Mouse (Mus musculus): ENCODE measurements around the gene Hypk. TPM values are rescaled to one million over a fixed set of nuclear protein-coding genes. Genes with fewer than 3 reads are reported as not detected.

Gene Hypk
- total RNA-seq (2021): 10 to 100 TPM; 20.3 to 22.6 TPM

DNA sequence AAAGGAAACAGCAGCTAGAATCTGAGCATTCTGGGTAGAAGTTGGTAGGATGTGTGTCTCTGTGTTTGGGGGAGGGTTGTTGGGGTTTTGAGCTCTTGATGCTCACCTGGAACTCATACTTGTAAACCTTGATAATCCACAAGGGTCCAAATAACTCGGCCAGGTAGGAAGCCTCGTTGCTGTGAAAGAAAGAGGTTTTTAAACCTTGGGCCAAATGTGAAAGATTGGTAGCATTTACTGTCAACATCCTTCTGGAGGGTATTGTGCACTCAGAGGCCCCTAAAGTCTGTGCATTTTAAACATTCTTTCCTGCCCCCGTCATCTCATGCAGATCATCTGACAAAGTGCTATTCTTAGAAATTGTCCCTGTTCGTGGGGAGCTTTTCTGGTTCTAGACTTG is at the start of gene Hypk:
TSS of gene Hypk (plus strand) at position 301 of the 400 bp plus-strand sequence.
- intact Hi-C loops (cut with DNase I): no loop called here
- DNase-seq (ENCODE audit: low spot score in 2 of 2): no peak

DNA sequence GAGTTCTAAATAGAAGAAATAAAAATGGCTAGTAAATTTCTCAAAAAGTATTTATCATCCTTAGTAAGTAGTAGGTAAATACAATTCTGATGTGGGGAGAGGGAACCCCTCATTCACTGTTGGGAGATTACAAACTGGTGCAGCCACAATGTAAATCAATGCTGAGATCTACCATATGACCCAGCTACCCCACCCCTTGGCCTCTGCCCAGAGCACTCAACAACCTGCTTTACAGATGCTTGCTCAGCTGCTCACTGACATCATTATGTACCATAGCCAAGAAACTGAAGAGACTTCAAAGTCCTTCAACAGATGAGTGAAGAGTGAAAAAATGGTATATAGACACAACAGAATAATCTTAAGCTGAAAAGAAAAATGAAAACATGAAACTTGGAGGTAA is 49.8 kb upstream of the Hypk start:
- intact Hi-C loops (cut with DNase I): no loop called here
- no peak for DNase-seq (ENCODE audit: low spot score in 2 of 2)

DNA sequence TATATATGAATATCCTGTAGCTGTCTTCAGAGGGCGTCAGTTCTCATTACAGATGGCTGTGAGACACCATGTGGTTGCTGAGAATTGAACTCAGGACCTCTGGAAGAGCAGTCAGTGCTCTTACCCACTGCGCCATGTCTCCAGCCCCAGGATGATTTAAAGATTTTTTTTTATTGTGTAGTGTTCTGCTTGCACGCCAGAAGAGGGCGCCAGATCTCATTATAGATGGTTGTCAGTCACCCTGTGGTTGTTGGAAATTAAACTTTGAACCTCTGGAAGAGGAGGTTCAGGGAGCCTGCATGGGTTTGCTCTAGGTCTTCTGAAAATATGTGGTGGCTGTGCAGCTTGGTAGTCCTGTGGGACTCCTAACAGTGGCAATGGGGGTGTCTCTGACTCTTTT is 44.9 kb upstream of the Hypk start:
- DNase-seq (ENCODE audit: low spot score in 2 of 2): no peak
- intact Hi-C loops (cut with DNase I): no loop called here

DNA sequence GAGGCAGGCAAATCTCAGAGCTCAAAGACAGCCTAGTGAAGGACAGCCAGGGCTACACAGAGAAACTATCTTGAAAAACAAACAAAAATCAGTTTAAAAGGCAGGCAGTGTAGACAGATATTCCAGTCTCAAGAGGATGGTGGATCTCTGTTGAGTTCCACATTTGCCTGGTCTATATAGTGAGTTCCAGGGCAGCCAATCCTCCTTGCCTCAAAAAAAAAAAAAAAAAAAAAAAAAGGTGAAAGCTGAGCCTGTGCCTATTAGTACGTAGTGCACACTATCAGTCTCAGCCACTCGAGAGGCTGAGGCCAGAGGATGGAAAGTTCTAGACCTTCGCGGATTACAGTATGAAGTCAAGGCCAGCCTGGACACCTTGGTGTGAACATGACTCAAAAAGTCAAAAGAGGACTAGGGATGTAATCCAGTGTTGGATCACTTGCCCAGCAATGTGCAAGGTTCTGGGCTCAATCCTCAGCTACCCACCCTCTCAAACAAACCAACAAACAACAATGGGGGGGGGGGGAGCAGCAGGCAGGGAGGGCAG is 40.2 kb upstream of the Hypk start:
- no peak for DNase-seq (ENCODE audit: low spot score in 2 of 2)
- intact Hi-C loops (cut with DNase I): loop anchor here (5.0 kb wide), 1 partner anchor 34 kb away; the partner anchor contains the start of gene Serf2

DNA sequence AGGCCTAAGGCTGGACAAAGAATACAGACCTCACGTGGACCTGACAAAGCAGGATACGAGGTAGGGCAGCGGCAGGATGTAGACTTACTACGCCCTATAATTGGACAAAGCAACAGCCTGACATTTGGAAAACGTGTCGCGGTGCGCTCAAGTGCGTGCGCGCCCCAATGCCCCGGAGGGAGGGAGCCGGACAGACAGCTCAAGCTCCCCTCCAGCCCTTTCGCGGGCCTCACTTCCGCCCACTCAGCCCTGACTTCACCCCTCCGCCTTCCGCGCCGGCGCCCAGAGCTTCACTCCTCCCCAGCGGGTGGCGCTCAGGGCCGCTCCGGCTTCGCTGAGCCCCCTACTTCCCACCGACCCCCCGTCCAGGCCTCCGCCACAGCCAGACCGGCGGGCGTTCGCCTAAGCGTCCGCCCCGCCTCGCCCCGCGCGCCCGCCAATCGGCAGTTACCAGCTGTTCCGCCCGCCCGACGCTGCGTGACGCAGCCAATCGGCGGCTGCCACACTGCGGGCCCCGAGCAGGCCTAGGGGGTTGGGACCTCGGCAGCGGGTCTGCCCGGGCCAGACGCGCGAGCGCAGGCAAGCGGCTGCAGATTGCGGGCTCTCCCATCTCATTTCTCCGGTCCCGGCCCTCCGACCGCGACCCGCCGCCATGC is 39.6 kb upstream of the Hypk start, which contains the start of the genes Pdia3 and Catsper2:
TSS of gene Pdia3 (plus strand) at position 389 of the 656 bp plus-strand sequence.
TSS of gene Catsper2 (minus strand) at position 406 of the 656 bp plus-strand sequence.
- peak; percentile 95 to 97 for DNase-seq (ENCODE audit: low spot score in 2 of 2)
- intact Hi-C loops (cut with DNase I): loop anchor here (5.0 kb wide), 1 partner anchor 34 kb away; the partner anchor contains the start of gene Serf2

DNA sequence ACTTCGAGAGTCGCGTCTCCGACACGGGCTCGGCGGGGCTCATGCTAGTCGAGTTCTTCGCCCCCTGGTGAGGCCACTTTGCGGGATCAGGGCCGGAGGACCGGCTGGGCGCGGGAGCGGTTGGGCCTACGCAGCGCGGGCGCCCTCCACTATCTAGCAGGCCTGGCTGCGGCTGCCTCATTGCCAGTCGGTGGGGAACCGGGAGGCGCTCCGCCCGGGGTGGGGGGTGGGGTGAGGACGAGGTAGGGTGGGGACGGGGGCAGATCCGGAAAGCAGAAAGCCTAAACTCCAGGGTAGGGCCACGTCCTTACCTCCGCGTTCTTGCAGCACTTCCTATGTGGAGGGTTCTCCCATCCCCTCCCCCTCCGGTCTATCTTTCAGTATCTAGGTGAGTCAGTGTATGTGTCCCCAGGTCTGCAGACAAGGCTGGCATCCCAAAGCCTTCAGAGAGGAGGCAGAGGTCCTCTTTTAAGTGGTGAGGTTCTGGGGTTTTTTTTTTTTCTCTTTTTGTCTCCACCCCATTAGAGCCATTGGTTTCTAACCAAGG is 38.9 kb upstream of the Hypk start:
- DNase-seq (ENCODE audit: low spot score in 2 of 2): no peak
- intact Hi-C loops (cut with DNase I): loop anchor here (5.0 kb wide), 1 partner anchor 33 kb away; the partner anchor contains the start of gene Serf2

DNA sequence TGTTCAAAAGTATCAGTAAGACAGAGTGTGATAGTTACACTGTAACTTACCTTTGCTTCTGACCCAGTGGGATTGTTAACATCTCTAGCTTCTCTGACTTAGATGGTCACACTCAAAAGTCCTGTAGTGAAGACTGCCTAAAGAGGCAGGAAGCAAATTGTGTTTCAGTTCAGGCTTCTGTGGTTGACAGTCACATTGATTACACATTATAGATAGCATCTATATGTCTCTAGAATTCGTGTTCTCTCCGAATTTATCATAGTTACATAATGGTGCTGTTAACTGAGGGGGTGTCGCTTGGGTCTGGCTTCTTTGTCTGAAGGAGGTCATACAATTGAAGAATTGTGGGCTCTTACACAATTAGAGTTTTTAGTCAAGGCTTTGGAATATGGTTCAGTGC is 38.0 kb upstream of the Hypk start:
- intact Hi-C loops (cut with DNase I): no loop called here
- DNase-seq (ENCODE audit: low spot score in 2 of 2): no peak

DNA sequence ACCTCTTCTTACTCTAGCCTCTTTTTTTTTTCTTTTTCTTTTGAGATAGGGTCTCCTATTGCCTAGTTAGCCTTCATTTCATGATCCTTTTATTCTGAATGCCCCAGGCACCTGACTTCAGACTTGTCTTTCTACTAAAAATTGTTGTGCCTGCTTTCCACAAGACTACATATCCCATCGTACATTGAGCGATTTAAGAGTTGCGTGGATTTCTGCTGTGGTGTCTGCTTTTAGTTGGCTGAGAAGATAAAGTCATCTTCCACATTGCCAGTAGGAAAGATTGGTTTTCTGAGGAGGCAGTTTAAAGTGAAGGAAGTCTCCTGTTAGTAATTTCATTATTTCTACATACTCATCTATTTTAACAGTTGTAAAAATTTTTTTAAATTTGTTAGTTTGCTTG is 37.5 kb upstream of the Hypk start:
- intact Hi-C loops (cut with DNase I): no loop called here
- no peak for DNase-seq (ENCODE audit: low spot score in 2 of 2)

DNA sequence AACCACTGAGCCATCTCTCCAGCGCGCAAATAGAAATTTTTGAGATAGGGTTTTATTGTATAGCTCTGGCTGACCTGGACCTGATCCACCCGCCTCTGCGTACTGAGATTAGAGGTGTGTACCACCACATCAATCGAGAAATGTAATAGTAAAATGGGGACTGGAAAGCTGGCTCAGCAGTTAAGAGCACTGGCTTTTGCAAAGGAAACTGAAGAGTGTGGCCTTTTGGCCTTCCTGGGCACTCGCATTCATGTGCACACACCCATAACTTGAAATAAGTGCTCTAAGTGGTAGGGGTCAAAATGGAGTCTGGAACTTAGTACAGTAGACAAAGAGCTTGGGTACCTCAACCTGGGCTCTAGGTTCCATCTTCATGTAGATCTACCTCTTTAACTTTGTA is 36.7 kb upstream of the Hypk start:
- intact Hi-C loops (cut with DNase I): no loop called here
- no peak for DNase-seq (ENCODE audit: low spot score in 2 of 2)

DNA sequence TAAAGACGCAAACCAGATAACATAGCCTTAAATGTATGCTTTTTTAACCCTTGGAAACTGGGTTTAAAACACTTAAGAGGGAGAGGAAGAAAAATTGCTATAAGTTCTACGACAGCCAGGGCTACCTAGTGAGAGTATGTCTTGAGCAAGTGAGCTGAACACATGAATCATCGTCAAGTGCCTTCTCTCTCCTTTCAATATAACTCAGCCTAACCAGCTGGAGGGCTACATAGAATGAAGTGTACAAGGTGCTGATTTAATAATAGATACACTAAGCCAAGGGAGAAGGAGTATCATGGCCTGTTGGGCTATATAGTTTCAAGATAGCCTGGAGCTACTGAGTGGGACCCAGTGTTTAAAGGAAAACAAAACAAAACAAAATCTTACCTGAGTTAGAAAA is 34.6 kb upstream of the Hypk start:
- intact Hi-C loops (cut with DNase I): no loop called here
- DNase-seq (ENCODE audit: low spot score in 2 of 2): no peak

DNA sequence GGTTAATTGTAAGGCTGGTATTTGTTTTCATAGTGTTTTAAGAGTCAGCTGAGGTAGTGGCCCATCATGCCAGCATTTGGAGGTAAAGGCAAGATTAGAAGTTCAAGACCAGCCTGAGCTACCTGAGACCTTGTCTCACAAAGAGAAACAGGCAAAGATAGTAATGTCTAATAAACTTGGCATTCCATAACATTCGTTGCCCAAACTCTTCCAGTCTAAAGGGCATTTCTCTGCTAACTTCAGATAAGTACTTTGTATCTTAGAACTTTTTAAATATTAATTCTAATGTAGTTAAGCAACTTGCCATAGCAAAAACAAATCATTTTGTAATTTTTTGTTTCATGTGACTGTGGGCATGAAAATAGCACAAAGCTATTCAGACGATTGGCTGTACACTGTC is 29.9 kb upstream of the Hypk start:
- no peak for DNase-seq (ENCODE audit: low spot score in 2 of 2)
- intact Hi-C loops (cut with DNase I): no loop called here

DNA sequence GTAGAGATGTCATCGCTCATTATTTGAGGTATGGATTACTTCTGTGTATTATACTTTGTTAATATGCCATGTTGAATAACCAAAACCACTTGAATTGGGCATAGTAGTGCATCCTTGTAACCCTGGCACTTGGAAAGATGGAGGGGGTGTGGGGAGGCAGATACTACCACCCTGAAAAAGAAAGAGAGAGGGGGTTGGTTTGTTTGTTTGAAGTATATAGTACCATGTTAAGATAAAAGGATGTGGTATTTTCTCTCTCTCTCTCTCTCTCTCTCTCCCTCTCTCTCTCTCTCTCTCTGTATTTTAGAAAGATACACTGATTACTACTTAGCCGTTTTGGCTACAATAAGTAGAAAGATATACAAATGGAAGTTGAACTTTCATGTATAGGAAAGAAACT is 27.2 kb upstream of the Hypk start:
- intact Hi-C loops (cut with DNase I): no loop called here
- DNase-seq (ENCODE audit: low spot score in 2 of 2): no peak

DNA sequence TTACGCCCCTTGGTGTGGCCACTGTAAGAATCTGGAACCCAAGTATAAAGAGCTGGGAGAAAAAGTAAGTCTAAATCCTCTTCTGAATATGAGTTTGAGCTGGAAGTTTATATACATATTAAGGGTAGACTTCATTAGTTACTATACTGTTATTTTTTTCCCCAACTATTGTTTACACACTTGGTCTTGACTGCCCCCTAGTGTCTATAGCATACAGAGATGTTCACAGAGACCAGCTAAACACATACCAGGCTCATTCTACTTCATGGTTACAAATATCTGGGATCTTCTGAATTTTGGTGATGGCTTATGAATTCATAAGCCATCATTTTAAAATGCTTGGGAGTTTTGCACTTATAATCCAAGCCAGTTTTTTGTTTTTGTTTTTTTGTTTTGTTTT is 18.2 kb upstream of the Hypk start:
- intact Hi-C loops (cut with DNase I): no loop called here
- DNase-seq (ENCODE audit: low spot score in 2 of 2): no peak

DNA sequence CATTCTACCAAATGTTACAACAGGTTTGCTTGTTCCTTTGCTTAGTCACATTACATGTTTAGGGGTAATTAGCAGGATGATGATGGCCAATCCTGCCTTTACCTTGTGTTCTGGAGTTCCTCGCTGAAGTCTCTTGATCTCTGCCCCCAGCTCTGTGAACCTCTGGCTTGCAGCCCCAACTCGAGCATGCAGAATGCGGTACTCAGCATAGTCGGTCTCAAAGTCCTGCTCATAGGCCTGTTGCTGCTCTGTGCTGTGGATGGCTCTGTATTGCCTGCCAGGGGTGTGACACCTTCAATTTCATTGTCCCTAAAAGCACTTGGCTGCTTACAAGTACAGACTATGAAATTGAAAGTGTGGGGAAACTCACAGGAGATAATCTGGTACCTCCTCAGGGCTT is 13.3 kb upstream of the Hypk start:
- no peak for DNase-seq (ENCODE audit: low spot score in 2 of 2)
- intact Hi-C loops (cut with DNase I): no loop called here

DNA sequence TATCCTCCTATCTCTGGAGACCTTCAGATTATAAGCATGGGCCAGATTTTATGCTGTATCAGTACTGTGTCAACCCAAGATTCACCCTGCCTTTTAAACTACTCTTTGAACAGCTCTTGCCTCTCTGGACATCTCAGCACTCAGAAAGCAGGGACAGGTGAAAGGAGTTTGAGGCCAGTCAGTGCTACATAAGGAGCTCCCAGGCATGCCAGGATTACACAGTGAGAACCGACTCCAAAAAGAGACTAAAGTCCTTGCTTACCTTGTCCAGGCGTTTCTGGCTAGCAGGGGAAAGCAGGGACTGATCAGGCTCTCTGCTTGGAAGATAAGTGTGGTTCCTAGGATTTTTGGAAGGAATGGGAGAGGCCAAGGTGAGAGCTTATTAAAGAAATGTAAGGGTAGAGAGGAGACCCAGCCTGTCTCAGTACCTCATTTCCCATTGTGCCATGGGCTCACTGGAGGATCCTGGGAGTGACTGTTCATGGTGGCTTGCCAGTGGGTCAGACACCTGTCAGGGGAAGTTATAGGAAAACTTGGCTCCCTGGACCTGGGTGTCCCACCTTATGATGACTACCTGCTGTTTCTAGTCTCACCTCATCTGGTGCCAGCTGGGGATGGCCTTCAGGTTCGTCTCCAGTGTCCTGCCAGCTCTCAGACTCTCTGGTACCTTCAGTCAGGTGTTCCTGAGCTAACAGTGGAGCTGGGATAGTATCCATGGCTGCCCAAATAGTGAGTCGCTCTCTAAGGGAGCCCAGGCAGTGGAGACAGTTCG is 12.1 kb upstream of the Hypk start:
- intact Hi-C loops (cut with DNase I): no loop called here
- no peak for DNase-seq (ENCODE audit: low spot score in 2 of 2)

DNA sequence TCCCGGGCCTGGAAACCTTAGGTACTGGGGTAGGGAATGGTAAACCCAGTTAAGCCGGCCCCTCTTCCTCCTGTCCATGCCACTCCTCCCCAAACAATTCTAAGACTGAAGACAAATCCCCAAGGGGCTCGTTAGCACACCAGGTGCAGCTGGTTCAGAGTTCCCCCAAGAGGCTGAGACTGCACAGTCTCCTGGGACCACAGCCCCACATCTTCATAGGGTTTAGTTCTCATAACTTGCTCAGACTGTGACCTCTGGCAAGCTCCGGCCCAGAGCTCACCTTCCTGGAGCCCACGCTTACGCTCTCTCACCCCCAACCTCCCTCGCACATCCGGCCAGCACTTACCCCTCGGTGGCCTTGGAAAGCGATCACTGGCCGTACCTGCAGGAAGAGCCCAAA is 11.3 kb upstream of the Hypk start:
- no peak for DNase-seq (ENCODE audit: low spot score in 2 of 2)
- intact Hi-C loops (cut with DNase I): no loop called here

DNA sequence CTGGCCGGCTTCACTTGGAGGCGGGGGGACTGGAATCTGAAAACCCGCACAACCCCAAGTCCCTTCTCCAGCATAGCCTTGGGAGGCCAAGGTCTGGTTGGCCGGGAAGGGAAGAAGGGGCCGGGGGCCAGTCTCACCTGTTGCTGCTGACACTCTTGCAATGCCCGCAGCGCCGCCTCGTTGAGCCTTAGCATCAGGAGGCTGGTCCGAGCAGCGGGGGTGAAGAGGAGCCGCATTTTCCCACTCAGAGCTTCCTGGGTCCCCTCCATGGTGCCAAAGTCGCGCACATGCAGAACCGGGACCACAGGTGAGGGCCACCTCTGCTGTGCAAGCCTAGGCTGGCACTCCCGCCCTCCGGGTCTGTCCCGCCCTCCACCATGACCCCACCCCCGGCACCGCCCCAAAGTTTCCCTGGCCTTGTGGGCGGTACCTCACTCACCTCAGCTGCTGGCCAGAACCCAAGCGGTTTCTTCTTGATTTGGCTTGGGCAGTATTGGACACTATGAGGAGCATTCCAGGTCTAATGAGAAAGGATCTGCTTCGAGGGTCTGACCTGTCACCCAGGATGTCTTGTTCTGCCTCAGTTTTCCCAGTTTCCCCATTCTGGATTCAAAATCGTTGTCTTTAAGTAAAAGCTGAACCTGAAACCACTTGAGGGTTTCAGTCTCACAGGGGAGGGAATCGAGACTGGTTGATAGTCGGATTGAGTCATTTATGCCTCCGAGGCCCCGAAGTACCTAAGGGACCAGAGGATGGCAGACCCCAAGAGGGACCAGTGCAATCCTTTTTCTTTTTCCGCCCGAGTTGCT is 10.6 kb upstream of the Hypk start:
- intact Hi-C loops (cut with DNase I): no loop called here
- no peak for DNase-seq (ENCODE audit: low spot score in 2 of 2)

DNA sequence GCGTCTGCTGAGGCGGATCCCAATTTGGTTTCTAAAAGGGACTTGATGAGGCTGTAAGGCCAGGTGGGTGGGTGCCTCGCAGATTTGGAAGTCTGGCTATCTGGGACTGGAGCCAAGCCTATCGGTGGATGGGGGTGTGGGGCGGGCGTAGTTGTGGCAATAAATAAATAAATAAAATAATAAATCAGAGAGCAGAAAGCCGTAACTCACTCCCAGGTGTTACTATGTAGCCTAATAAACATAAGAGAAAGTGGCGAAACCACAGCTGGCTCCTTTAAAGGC is 10.1 kb upstream of the Hypk start:
- intact Hi-C loops (cut with DNase I): no loop called here
- no peak for DNase-seq (ENCODE audit: low spot score in 2 of 2)

DNA sequence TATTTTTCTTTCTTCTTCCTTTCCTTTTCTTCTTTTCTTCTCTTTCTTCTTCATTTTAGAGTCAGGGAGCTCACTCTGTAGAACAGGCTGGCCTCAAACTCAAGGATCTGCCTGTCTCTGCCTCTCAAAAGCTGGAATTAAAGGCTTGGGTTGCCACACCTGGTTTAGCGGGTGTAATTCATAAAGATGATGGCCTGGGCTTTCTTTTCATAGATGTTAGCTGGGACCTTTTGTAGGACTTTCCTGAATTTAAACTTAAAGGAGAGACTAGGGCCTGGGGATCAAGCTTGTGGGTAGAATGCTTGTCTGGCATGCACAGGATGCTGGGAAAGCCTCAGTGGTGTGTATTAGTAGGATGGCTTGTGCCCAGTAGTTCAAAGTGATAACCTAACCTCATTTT is 8.9 kb upstream of the Hypk start, which contains the start of gene Ell3:
TSS of gene Ell3 (minus strand) at position 101 of the 400 bp plus-strand sequence.
- intact Hi-C loops (cut with DNase I): no loop called here
- no peak for DNase-seq (ENCODE audit: low spot score in 2 of 2)

DNA sequence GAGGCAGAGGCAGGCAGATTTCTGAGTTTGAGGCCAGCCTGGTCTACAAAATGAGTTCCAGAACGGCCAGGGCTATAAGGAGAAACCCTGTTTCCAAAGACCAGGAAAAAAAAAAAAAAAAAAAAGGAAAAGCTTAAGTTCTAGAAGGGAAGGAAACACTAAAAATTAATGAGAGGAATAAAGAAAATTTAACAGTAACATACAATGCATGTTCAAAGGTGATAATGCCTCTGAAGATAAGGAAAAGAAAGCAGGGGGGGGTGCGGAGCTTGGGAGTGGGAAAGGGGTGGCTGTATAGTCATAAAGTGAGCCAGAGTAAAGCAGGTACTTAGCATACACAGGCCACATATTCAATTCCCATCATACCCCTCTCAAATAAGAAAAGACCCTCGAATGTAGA is 8.0 kb upstream of the Hypk start:
- no peak for DNase-seq (ENCODE audit: low spot score in 2 of 2)
- intact Hi-C loops (cut with DNase I): loop anchor here (5.0 kb wide), 1 partner anchor 33 kb away; the partner anchor contains the start of genes Catsper2 and Pdia3

All from left cerebral cortex, postnatal 36 days (tissue).